Mouse (Mus musculus): ENCODE measurements around the gene Olfr1341. TPM values are rescaled to one million over a fixed set of nuclear protein-coding genes. Genes with fewer than 3 reads are reported as not detected.

The Olfr1341 gene
- total RNA-seq (2023): not detected

GRCm38 (mm10) chr4:118703223-118703622, at the start of gene Olfr1341:
Olfr1341 (plus strand) TSS chr4:118703523.

GRCm38 (mm10) chr4:118658652-118659051, 44.7 kb upstream of the Olfr1341 start, which contains the start of gene Olfr62:
Olfr62 (plus strand) TSS chr4:118658952.

GRCm38 (mm10) chr4:118692412-118692973, 10.8 kb upstream of the Olfr1341 start, which contains the start of gene Olfr1342:
Olfr1342 (minus strand) TSS chr4:118692756.

GRCm38 (mm10) chr4:118719838-118720237, 16.5 kb downstream of the Olfr1341 start, which contains the start of gene Olfr1340:
Olfr1340 (plus strand) TSS chr4:118720138.

DNA sequence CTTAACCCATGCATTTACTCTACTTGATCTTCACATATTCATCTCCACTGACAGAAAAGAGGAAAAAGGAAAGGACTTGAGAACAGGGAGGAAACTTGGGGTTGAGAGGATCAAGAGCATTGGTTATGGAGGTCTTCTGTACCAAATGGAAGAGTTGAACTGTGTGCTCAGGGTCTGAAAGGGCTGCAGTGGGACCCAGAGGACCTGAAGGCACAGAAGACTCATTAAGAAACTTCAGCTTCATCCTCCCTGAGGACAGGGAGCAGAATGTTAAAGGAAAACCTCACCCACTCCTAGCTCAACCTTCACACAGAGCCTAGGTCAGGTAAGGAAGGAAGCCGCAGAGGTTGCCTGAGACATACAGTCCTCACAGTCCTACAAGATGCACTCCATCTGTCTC, 28.6 kb downstream of the Olfr1341 start, which contains the start of gene Olfr1339:
Gene Olfr1339, plus strand, starts transcription at position 301 of the 400 bp plus-strand sequence.

GRCm38 (mm10) chr4:118758637-118759036, 55.3 kb downstream of the Olfr1341 start, which contains the start of gene Olfr1338:
Olfr1338 (minus strand) TSS chr4:118758737.

Other genes starting within 250 kb of the Olfr1341 start
- 0.33 TPM for gene Mpl, start 246.0 kb upstream of the Olfr1341 start, total RNA-seq (2023)
- 0.68 TPM for gene Tie1, start 213.5 kb upstream of the Olfr1341 start, total RNA-seq (2023)
- gene 2610528J11Rik, start 176.5 kb upstream of the Olfr1341 start, total RNA-seq (2023): not detected
- not detected for gene Tmem125, start 159.5 kb upstream of the Olfr1341 start, total RNA-seq (2023)
- not detected for gene Cfap57, start 82.7 kb upstream of the Olfr1341 start, total RNA-seq (2023)
- 66.0 TPM for gene Ebna1bp2, start 82.7 kb upstream of the Olfr1341 start, total RNA-seq (2023)
- gene Olfr62, start 44.6 kb upstream of the Olfr1341 start, total RNA-seq (2023): not detected
- gene Olfr1342, start 10.8 kb upstream of the Olfr1341 start, total RNA-seq (2023): not detected
- gene Olfr1340, start 16.6 kb downstream of the Olfr1341 start, total RNA-seq (2023): not detected
- not detected for gene Olfr1339, start 28.7 kb downstream of the Olfr1341 start, total RNA-seq (2023)
- gene Olfr1338, start 55.2 kb downstream of the Olfr1341 start, total RNA-seq (2023): not detected
- not detected for gene Olfr1337, start 79.1 kb downstream of the Olfr1341 start, total RNA-seq (2023)
- gene Olfr1335, start 106.4 kb downstream of the Olfr1341 start, total RNA-seq (2023): not detected
- gene Olfr1333, start 132.8 kb downstream of the Olfr1341 start, total RNA-seq (2023): not detected
- not detected for gene Olfr1331, start 161.1 kb downstream of the Olfr1341 start, total RNA-seq (2023)
- gene Olfr1330, start 185.1 kb downstream of the Olfr1341 start, total RNA-seq (2023): not detected
- gene Olfr1329, start 213.9 kb downstream of the Olfr1341 start, total RNA-seq (2023): not detected
- not detected for gene Olfr1328, start 235.1 kb downstream of the Olfr1341 start, total RNA-seq (2023)

Data from CD4-positive naive resting alpha-beta T cell, adult 57 days (primary cell).